Mouse (Mus musculus) spleen, adult 2 months (tissue): Measurements from ENCODE around the gene Dusp3.

ENCODE experiments used
- CTCF ChIP-seq: fragments of 200-500 bp; IDR thresholded peaks from 2 replicates; pipeline ENCODE4 v1.5.1; 2011; ENCODE audit warnings: mild to moderate bottlenecking, inconsistent platforms; ENCODE audit not compliant: insufficient read depth, insufficient read length, insufficient replicate concordance; ENCODE audit errors: extremely low read depth
- POLR2A ChIP-seq: fragments of 200-500 bp; IDR thresholded peaks from 2 replicates; pipeline ENCODE4 v1.6.1; 2011; ENCODE audit warnings: low read depth, low read length, inconsistent platforms

GRCm38 (mm10) chr11:101965553-101965952 is 21.3 kb downstream of the Dusp3 start:
- no peak for TF ChIP-seq CTCF
- no peak for TF ChIP-seq POLR2A
